Mouse (Mus musculus): ENCODE measurements around the gene Gm21860. TPM values are rescaled to one million over a fixed set of nuclear protein-coding genes. Genes with fewer than 3 reads are reported as not detected.
"Not testable (repeated sequence)": the region's sequence is repeated elsewhere in the genome, so short reads cannot be mapped to it uniquely, and the experiment has no call there.

Gm21860 gene
- polyA plus RNA-seq (2015; fragmentation: Nextera tagmentation; extraction: Ambion mirVana): not detected in 2 replicates

GRCm38 (mm10) chrY:90754721-90755120 is at the start of gene Gm21860:
Gene Gm21860 (minus strand): TSS chrY:90754821.
- not testable (repeated sequence) for H3K4me1 ChIP-seq (replicated peaks); ATAC-seq

GRCm38 (mm10) chrY:90784438-90784837 is 29.8 kb upstream of the Gm21860 start, which contains the start of gene Gm47283:
Gene Gm47283 (plus strand): TSS chrY:90784738.
- WGBS: no CpG with 5 or more reads among the region's 48 CpGs

More at GRCm38 (mm10) chrY:90754721-90755120, at the start of gene Gm21860:
- not testable (repeated sequence) for H3K36me3 ChIP-seq; H3K27me3 ChIP-seq (replicated peaks); H3K9me3 ChIP-seq; H3K4me3 ChIP-seq (replicated peaks); H3K9ac ChIP-seq; H3K27ac ChIP-seq; H3K4me2 ChIP-seq (replicated peaks)
- no CpG with 5 or more reads among the region's 8 CpGs for WGBS

DNA sequence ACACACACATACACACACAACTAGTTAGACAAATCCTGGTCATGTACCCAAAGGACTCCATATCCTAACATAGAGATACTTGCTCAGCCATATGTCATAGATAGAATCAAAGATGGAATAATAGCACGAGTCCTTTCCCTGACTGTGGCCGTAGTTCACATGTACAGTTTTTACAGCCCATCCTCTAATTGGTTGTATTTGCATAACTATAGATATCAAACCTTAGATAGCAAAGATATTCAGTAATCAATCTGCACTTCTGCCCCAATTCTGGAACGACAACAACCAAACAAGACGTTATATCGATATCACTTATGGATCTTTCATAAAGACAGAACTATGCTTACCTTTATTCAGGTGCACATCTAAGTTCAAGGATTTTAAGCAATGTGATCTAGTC is 9.4 kb downstream of the Gm21860 start:
- not testable (repeated sequence) for H3K27ac ChIP-seq; H3K4me2 ChIP-seq (replicated peaks); H3K4me1 ChIP-seq (replicated peaks); H3K4me3 ChIP-seq (replicated peaks); ATAC-seq; H3K27me3 ChIP-seq (replicated peaks); H3K9ac ChIP-seq
- Histone ChIP-seq H3K9me3 (peaks cover 21% of the 10 kb centered on the region), H3K36me3 (peaks cover 19% of the 10 kb centered on the region)
- WGBS: 95% methylated on average over 5 of the region's 5 CpGs

More at GRCm38 (mm10) chrY:90784438-90784837, 29.8 kb upstream of the Gm21860 start, which contains the start of gene Gm47283:
- not testable (repeated sequence) for H3K9me3 ChIP-seq; H3K4me1 ChIP-seq (replicated peaks); H3K27ac ChIP-seq; H3K4me2 ChIP-seq (replicated peaks); H3K9ac ChIP-seq; H3K27me3 ChIP-seq (replicated peaks); H3K36me3 ChIP-seq; ATAC-seq; H3K4me3 ChIP-seq (replicated peaks)

GRCm38 (mm10) chrY:90744381-90744981 is 10.1 kb downstream of the Gm21860 start:
- Histone ChIP-seq H3K36me3 (peaks cover 26% of the 10 kb centered on the region), H3K4me2 (replicated peaks) (0 out of 2 replicates have a peak overlapping the region, but pooled peaks have one; percentile 6), H3K9me3 (peaks cover 29% of the 10 kb centered on the region), H3K4me3 (replicated peaks) (peak overlapping the region; percentile 3; the same call in 1 of the 2 replicates)
- H3K27ac ChIP-seq; H3K9ac ChIP-seq; H3K4me1 ChIP-seq (replicated peaks); H3K27me3 ChIP-seq (replicated peaks): not testable (repeated sequence)
- ATAC-seq: peak; percentile 90
- 62% methylated on average over 51 of the region's 51 CpGs for WGBS

GRCm38 (mm10) chrY:90743811-90744220 is 10.8 kb downstream of the Gm21860 start:
- Histone ChIP-seq H3K4me1 (replicated peaks) (no peaks in the 10 kb centered on the region), H3K27me3 (replicated peaks) (no peaks in the 10 kb centered on the region), H3K36me3 (peaks cover 33% of the 10 kb centered on the region), H3K4me3 (replicated peaks) (no peak overlapping the region), H3K27ac (no peak overlapping the region), H3K9ac (no peak overlapping the region), H3K4me2 (replicated peaks) (no peak overlapping the region), H3K9me3 (peaks cover 34% of the 10 kb centered on the region)
- ATAC-seq: no peak
- 75% methylated on average over 2 of the region's 21 CpGs for WGBS

DNA sequence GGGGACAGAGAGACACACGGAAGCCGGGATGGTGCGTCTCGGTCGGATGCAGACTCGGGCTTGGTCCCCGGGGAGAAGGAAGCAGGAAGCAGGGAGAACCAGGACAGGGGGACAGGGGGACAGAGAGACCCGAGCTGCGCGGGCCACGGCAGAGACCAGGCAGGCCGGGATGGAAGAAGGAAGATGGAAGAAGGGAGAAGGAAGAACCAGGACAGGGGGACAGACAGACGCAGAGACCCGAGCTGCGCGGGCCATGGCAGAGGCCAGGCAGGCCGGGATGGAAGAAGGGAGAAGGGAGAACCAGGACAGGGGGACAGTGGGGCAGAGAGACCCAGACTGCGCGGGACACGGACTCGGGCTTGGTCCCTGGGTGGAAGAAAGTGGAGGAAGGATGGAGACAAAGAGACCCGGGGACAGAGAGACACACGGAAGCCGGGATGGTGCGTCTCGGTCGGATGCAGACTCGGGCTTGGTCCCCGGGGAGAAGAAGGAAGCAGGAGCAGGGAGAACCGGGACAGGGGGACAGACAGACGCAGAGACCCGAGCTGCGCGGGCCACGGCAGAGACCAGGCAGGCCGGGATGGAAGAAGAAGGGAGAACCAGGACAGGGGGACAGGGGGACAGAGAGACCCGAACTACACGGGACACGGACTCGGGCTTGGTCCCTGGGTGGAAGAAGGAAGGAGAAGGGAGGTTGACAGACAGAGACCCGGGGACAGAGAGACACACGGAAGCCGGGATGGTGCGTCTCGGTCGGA is 11.4 kb downstream of the Gm21860 start:
- Histone ChIP-seq H3K36me3 (peaks cover 33% of the 10 kb centered on the region), H3K9me3 (peaks cover 34% of the 10 kb centered on the region)
- not testable (repeated sequence) for H3K4me1 ChIP-seq (replicated peaks); H3K4me2 ChIP-seq (replicated peaks); H3K9ac ChIP-seq; ATAC-seq; H3K4me3 ChIP-seq (replicated peaks); H3K27me3 ChIP-seq (replicated peaks); H3K27ac ChIP-seq
- 82% methylated on average over 38 of the region's 46 CpGs for WGBS

DNA sequence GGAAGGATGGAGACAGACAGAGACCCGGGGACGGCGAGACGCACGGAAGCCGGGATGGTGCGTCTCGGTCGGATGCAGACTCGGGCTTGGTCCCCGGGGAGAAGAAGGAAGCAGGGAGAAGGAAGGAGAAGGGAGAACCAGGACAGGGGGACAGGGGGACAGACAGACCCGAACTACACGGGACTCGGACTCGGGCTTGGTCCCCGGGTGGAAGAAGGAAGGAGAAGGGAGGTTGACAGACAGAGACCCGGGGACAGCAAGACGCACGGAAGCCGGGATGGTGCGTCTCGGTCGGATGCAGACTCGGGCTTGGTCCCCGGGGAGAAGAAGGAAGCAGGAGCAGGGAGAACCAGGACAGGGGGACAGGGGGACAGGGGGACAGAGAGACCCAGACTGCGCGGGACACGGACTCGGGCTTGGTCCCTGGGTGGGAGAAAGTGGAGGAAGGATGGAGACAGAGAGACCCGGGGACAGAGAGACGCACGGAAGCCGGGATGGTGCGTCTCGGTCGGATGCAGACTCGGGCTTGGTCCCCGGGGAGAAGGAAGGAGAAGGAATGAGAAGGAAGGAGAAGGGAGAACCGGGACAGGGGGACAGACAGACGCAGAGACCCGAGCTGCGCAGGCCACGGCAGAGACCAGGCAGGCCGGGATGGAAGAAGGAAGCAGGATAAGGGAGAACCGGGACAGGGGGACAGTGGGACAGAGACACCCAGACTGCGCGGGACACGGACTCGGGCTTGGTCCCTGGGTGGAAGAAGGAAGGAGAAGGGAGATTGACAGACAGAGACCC is 12.2 kb downstream of the Gm21860 start:
- not testable (repeated sequence) for H3K9ac ChIP-seq; H3K4me2 ChIP-seq (replicated peaks); H3K27ac ChIP-seq; H3K4me3 ChIP-seq (replicated peaks); H3K27me3 ChIP-seq (replicated peaks); ATAC-seq; H3K4me1 ChIP-seq (replicated peaks)
- Histone ChIP-seq H3K9me3 (peaks cover 34% of the 10 kb centered on the region), H3K36me3 (peaks cover 33% of the 10 kb centered on the region)
- 87% methylated on average over 49 of the region's 49 CpGs for WGBS

DNA sequence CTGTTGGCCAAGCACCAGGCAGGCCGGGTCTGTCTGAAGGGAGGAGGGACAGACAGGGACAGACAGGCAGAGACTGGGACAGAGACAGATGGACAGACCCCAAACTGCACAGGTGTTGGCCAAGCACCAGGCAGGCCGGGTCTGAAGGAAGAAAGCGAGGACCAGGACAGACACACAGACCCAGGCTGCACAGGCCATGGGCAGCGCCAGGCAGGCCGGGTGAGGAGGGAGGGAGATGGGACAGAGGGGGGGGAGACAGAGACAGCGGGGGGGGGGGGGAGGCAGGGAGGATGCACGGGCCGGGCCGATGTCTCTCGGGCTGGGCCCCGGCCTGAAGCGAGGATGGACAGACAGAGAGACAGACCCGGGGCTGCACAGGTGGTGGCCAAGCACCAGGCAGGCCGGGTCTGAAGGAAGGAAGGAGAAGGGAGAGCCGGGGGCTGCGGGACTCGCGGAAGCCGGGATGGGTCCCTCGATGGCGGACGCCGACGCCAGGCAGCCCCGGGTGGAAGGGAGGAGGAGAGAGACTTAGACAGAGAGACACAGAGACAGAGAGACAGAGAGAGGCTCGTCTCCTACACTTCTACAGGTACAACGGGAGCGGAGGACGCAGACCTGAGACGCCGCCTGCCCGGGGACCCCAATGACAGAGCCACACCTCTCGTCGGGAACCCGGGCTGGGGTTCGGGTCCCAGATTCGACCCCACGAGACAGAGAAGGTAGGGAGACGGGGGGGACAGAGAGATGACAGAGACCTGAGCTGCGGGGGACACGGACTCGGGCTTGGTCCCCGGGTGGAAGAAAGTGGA is 13.0 kb downstream of the Gm21860 start:
- Histone ChIP-seq H3K36me3 (peaks cover 33% of the 10 kb centered on the region), H3K9me3 (peaks cover 34% of the 10 kb centered on the region)
- not testable (repeated sequence) for H3K4me3 ChIP-seq (replicated peaks); H3K9ac ChIP-seq; H3K27ac ChIP-seq; H3K27me3 ChIP-seq (replicated peaks); H3K4me1 ChIP-seq (replicated peaks); H3K4me2 ChIP-seq (replicated peaks)
- ATAC-seq: peak; percentile 40
- WGBS: 81% methylated on average over 42 of the region's 43 CpGs

DNA sequence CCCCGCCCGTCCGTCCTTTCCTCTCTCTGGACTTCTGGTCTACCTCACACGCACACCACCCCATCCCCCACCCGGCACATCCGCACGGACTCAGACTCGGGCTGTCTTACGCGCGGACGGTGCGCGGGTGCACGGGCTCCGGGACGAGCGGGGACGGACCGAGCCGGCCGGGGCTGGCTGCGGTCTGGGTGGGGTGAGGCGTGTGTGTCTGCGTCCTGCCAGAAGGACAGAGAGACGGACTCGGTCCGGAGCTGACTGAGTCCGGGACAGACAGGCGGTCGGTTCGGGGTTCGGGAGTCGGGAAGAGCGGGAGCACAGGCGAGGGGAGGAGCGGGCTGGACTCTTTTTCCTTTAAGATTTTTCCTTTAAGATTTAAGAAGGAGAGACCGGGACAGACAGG is 13.6 kb downstream of the Gm21860 start:
- WGBS: 77% methylated on average over 38 of the region's 38 CpGs
- H3K4me3 ChIP-seq (replicated peaks); H3K4me2 ChIP-seq (replicated peaks); H3K9ac ChIP-seq; H3K27me3 ChIP-seq (replicated peaks); H3K27ac ChIP-seq; H3K4me1 ChIP-seq (replicated peaks): not testable (repeated sequence)
- peak; percentile 43 for ATAC-seq
- Histone ChIP-seq H3K9me3 (peaks cover 34% of the 10 kb centered on the region), H3K36me3 (peaks cover 33% of the 10 kb centered on the region)

- Histone ChIP-seq H3K4me2 (replicated peaks) (no peak overlapping the region), H3K27me3 (replicated peaks) (no peaks in the 10 kb centered on the region), H3K9ac (no peak overlapping the region), H3K27ac (no peak overlapping the region), H3K9me3 (peaks cover 34% of the 10 kb centered on the region), H3K4me3 (replicated peaks) (no peak overlapping the region), H3K36me3 (peaks cover 33% of the 10 kb centered on the region), H3K4me1 (replicated peaks) (no peaks in the 10 kb centered on the region)
- ATAC-seq: peak; percentile 12
- 49% methylated on average over 14 of the region's 14 CpGs for WGBS
These were observed 14.5 kb downstream of the Gm21860 start for GRCm38 (mm10) chrY:90740013-90740561.

DNA sequence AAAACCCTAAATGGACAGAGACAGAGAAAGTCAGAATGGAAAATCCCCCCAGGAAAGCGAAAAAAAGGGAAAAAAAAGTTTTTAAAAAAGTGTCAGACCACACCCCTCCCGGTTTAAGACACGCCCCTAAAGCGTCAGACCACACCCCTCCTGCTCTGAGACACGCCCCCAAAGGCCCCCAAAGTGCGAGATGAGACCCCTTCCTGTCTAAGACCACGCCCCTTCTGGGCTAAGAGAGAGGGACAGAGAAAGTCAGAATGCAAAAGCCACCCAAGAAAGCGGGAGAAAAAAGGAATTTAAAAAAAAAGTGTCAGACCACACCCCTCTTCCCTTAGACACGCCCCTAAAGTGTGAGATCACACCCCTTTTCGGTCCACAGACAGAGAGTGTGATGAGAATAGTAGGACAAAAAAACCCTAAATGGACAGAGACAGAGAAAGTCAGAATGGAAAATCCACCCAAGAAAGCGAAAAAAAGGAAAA is 15.0 kb downstream of the Gm21860 start:
- WGBS: 53% methylated on average over 11 of the region's 11 CpGs
- peaks cover 34% of the 10 kb centered on the region for H3K9me3 ChIP-seq
- H3K36me3 ChIP-seq: peaks cover 33% of the 10 kb centered on the region
- not testable (repeated sequence) for H3K9ac ChIP-seq; H3K4me3 ChIP-seq (replicated peaks); H3K27ac ChIP-seq; H3K4me1 ChIP-seq (replicated peaks); H3K4me2 ChIP-seq (replicated peaks); H3K27me3 ChIP-seq (replicated peaks)
- peak; percentile 20; the same call in 1 of the 2 replicates for ATAC-seq

Data from intestine, embryonic 15.5 days (tissue).